Mouse (Mus musculus) small intestine, adult 2 months (tissue): ENCODE results near the gene Mfsd4b3. TPM values are rescaled to one million over a fixed set of nuclear protein-coding genes. Genes with fewer than 3 reads are reported as not detected.
"Not testable (repeated sequence)": the region's sequence is repeated elsewhere in the genome, so short reads cannot be mapped to it uniquely, and the experiment has no call there.

Experiments used
- H3K27ac ChIP-seq: fragments of 200-500 bp; 2 replicates; pipeline ENCODE4 v1.5.1; 2012; ENCODE audit warnings: low read depth, low read length, control low read depth, inconsistent platforms; ENCODE audit not compliant: insufficient read depth
- H3K27me3 ChIP-seq: fragments of 200-500 bp; 2 replicates; pipeline ENCODE4 v1.6.1; 2012; ENCODE audit warnings: mild to moderate bottlenecking, moderate library complexity, low read length, inconsistent platforms; ENCODE audit not compliant: control insufficient read depth, insufficient read depth
- H3K36me3 ChIP-seq: fragments of 200-500 bp; 2 replicates; pipeline ENCODE4 v1.6.1; 2012; ENCODE audit warnings: mild to moderate bottlenecking, low read length, control low read depth, inconsistent platforms; ENCODE audit not compliant: control insufficient read depth, insufficient read depth
- H3K4me1 ChIP-seq: fragments of 200-500 bp; 2 replicates; pipeline ENCODE4 v1.6.1; 2012; ENCODE audit warnings: low read length, inconsistent platforms, mixed read lengths; ENCODE audit not compliant: control insufficient read depth, insufficient read depth, insufficient read length
- H3K4me3 ChIP-seq: fragments of 200-500 bp; 2 replicates; pipeline ENCODE4 v1.5.1; 2012; ENCODE audit warnings: low read depth, mild to moderate bottlenecking, control low read depth, inconsistent platforms, low read length, moderate library complexity
- CTCF ChIP-seq: fragments of 200-500 bp; IDR thresholded peaks from 2 replicates; pipeline ENCODE4 v1.5.1; 2012; ENCODE audit warnings: low read depth, mild to moderate bottlenecking, control low read depth, inconsistent platforms, low read length, moderate library complexity, mixed read lengths; ENCODE audit not compliant: insufficient replicate concordance, insufficient read length; ENCODE audit errors: extremely low read depth
- POLR2A ChIP-seq: fragments of 200-500 bp; IDR thresholded peaks from 2 replicates; pipeline ENCODE4 v1.6.1; 2012; ENCODE audit warnings: low read depth, mild to moderate bottlenecking, control low read depth, inconsistent platforms, low read length, moderate library complexity
- WGBS: fragments of 180-500 bp; shearing (Covaris S2); methylation state at CpG from one replicate; pipeline ENCODE4 v1.1.7; 2018; 5-methylcytosine and 5-hydroxymethylcytosine counted together
- polyA plus RNA-seq: library from polyadenylated mRNA; depleted of rRNA; stranded (reverse); fragments of >200 nt; gene quantifications from 2 replicates; pipeline ENCODE4 v1.2.3, GENCODE M21; 2012; rRNA removed

Gene Mfsd4b3
- polyA plus RNA-seq, 1 experiment = 13.3 TPM

DNA sequence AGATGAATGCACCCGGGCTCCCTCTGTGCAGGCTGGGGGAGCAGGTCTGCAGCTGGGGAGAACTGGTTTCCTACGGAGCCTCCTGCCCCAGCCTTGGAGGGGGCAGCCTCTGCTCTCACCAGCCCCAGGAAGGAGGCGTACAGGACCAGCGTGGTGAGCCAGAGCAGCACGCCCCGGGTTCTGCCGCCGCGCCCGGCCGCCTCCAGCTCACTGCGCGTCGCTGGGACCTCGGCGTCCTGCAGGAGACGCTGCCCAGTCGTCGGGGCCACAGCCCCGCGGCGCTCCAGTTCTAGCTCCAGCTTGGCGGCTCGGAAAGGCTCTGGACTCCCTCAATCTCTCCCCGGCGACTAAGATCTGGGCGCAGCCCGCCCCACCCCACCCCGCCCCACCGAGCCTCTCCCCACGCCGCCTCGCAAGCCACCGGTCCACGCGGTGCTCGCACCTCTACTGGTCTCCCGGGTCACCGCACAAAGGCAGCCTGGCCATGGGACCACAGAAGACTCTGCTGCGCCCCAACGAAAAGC, 33.3 kb downstream of the Mfsd4b3 start, which contains the start of gene Mfsd4b2:
Mfsd4b2 (minus strand) TSS at position 308 of the 524 bp plus-strand sequence.
- H3K4me3 ChIP-seq = peak within 1 kb of the TSS; percentile 86
- peaks cover 2% of the 10 kb centered on the region; the same call in 1 of the 2 replicates for H3K4me1 ChIP-seq
- TF ChIP-seq CTCF (no peak), POLR2A (peak; percentile 54; the same call in 1 of the 2 replicates)
- WGBS = 3% methylated on average over 41 of the region's 41 CpGs
- H3K27me3 ChIP-seq = no peaks in the 10 kb centered on the region
- H3K36me3 ChIP-seq = no peaks in the 10 kb centered on the region
- peak within 1 kb of the TSS; percentile 95 for H3K27ac ChIP-seq

DNA sequence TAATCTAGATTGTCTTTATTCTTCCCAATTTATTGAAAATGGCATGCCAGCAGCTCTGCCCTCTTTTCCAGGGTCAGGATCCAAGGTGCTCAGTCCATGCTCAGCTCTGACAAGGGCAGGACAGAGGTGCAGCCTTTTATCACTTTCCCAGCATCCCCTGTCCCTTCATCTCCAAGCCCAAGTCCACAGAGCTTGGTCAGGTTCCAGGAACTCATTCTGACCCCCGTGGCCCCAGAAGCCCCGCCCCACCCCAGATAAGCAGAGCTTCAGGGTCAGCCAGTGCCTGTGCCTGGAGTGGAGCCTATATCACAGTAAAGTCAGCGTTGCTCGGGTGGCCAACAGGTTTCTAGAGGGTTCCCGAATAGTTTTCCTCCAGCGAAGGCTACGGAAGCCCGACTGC, 35.4 kb downstream of the Mfsd4b3 start:
- Histone ChIP-seq H3K27ac (peak overlapping the region; percentile 96), H3K4me3 (peak overlapping the region; percentile 18; the same call in 1 of the 2 replicates)
- not testable (repeated sequence) for H3K4me1 ChIP-seq, H3K36me3 ChIP-seq, H3K27me3 ChIP-seq
- WGBS = 26% methylated on average over 8 of the region's 8 CpGs

DNA sequence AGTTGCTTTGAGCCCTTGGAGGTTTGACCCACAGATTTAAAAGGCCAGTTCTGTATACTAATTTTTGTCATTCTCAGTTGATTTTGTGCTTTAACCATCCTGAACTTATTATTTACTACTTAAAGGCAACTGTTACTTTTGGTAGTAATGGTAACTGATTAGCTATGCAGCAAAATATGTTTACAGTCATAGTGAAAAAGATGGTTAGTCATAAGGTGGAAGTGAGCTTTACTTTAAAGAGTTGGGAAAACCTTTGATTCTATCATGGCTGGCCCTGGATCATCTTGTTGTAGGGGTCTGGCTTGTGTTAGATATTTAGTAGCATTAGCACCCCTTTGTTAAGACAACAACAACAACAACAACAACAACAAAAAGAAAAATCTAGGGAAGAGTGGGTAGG, 47.3 kb downstream of the Mfsd4b3 start:
- TF ChIP-seq CTCF (no peak), POLR2A (no peak)
- Histone ChIP-seq H3K4me1 (peaks cover 7% of the 10 kb centered on the region; the same call in 1 of the 2 replicates), H3K36me3 (no peaks in the 10 kb centered on the region), H3K4me3 (no peak overlapping the region), H3K27ac (no peak overlapping the region), H3K27me3 (no peaks in the 10 kb centered on the region)

DNA sequence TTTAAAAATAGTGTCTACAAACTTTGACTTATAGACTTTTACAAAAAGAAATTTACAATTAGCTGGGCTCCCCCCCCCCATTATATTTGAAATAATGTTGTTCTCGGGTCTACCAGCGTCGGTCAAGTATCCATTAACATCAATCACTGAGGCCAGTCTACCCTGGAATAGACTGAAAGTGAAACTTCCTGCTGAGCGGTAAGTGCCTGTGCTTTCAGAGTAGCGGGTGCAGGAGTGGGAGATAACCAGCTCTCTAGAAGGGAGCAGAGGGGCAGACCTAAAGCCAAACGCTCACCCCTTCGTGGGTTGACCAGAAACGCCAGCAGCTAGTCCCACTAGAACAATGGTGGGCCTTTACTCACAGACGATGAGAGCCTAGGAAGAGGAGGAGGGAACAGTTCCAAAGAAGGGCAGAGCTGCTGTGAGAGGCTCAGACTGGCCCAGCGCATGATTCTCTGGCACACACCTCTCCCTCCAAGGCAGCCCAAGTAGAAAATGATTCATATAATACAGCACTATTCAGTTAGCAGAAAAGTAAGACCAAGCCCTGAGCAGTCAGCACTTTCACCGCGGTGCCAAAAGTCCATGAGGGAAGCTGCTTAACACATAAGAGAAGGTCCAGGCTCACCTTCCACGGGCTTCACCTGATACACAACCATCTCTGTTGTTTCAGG, 51.0 kb downstream of the Mfsd4b3 start:
- H3K27ac ChIP-seq = peak overlapping the region; percentile 97
- peak overlapping the region; percentile 66 for H3K4me3 ChIP-seq
- no peaks in the 10 kb centered on the region for H3K27me3 ChIP-seq
- TF ChIP-seq POLR2A (no peak), CTCF (no peak)
- peaks cover 17% of the 10 kb centered on the region for H3K4me1 ChIP-seq
- no peaks in the 10 kb centered on the region for H3K36me3 ChIP-seq
- WGBS = 22% methylated on average over 13 of the region's 13 CpGs

DNA sequence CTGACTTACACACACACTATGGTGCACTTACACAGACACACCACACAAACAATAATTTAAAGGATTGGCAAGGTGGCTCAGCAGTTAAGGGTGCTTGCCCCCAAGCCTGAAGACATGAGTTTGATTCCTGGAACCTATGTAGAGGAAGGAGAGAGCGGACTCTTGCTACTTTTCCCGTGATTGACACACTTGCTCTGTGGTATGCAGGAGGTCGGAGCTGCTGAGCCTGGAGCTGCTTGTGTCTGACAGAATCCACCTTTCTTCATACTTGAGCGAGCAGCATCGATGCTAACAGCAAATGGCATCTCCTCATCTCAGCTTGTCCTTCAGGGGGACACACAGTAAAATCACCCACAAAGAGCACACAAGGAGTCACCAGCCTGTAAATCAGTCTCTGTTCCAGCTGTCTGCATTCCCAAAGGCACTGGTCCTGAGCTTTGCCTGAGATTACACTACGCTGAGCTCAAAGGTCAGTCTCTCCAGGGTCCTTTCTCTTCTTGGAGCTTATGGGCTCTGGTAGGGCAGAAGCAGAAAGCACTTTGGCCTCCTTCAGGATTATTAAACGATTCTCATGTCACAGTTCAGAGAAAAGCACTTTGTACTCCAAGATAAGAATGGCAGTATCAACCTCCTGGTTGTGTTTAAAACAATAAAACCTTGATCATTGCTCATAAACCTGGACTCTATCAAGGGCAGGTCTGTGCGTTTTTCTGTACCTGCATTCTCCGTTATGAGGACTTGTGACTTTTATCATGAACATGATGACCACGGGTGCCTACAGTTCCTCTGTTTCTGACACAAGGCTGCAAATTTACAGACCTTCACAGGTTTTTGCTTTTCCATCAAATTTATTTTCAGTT, 52.9 kb downstream of the Mfsd4b3 start:
- Histone ChIP-seq H3K27me3 (no peaks in the 10 kb centered on the region), H3K4me3 (peak overlapping the region; percentile 48), H3K27ac (peak overlapping the region; percentile 99), H3K4me1 (peaks cover 17% of the 10 kb centered on the region), H3K36me3 (no peaks in the 10 kb centered on the region)
- TF ChIP-seq CTCF = no peak
- TF ChIP-seq POLR2A = peak; percentile 21; the same call in 1 of the 2 replicates
- 22% methylated on average over 10 of the region's 10 CpGs for WGBS

DNA sequence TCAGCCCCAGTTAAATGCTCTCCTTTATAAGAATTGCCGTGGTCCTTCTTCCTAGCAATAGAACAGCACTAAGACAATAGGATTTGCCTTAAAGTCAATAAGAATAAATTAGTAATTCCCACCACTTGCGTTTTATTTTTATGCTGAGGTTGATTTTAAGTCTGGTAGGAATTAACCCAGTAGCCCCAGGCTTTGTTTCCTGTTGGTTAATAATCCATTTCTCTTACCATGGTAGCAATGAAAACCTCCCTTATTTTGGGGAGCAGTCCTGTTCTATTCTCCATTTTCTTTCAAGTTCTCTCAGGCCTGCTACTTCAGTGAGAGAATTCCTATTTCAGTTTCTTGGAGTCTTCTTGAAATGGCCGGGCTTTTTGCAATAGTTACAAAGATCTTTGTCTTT, 55.8 kb downstream of the Mfsd4b3 start:
- WGBS = 91% methylated on average over 3 of the region's 3 CpGs
- H3K4me3 ChIP-seq = no peak overlapping the region
- no peaks in the 10 kb centered on the region for H3K27me3 ChIP-seq
- TF ChIP-seq POLR2A (no peak), CTCF (no peak)
- peaks cover 17% of the 10 kb centered on the region for H3K4me1 ChIP-seq
- no peaks in the 10 kb centered on the region for H3K36me3 ChIP-seq
- H3K27ac ChIP-seq = no peak overlapping the region

DNA sequence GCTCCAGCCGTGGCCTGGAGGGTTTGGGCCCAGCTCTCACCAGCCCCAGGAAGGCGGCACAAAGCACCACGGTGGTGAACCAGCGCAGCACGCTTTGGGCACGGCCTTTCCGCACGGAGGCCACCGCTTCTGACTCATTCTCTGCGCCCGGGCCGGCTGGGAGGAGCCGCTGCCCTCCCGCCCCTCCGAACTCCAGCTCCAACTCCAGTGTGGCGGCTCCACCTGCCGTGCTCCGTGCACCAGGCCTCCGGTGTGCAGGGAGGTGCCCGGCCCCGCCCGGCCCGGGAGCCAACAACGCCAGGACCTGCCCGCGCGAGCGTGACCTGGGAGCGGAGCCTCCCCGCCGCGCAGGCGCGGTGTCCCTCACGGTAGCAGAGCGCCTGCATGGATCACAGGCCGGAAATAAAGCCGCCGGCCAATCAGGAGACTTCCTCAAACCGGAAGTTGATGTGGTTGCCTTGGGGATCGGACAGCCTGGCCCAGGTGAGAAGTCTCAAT, 61.0 kb downstream of the Mfsd4b3 start, which contains the start of gene Mfsd4b4:
Mfsd4b4 (minus strand) TSS at position 365 of the 498 bp plus-strand sequence.
- H3K36me3 ChIP-seq = no peaks in the 10 kb centered on the region
- H3K27ac ChIP-seq = peak within 1 kb of the TSS; percentile 88
- peak within 1 kb of the TSS; percentile 62 for H3K4me3 ChIP-seq
- TF ChIP-seq POLR2A (peak; percentile 60), CTCF (no peak)
- H3K27me3 ChIP-seq = no peaks in the 10 kb centered on the region
- peaks cover 7% of the 10 kb centered on the region; the same call in 1 of the 2 replicates for H3K4me1 ChIP-seq
- under 1% methylated on average over 41 of the region's 41 CpGs for WGBS

Other genes starting within 250 kb of the Mfsd4b3 start
- 1.9 and 3.9 TPM in 2 replicates for gene Rev3l, start 228.0 kb downstream of the Mfsd4b3 start, polyA plus RNA-seq
- gene Mfsd4b4, start 60.9 kb downstream of the Mfsd4b3 start, polyA plus RNA-seq = 0.43 and 0.52 TPM in 2 replicates
- 6.4 and 21.7 TPM in 2 replicates for gene Mfsd4b2, start 33.2 kb downstream of the Mfsd4b3 start, polyA plus RNA-seq
- gene Mfsd4b5, start 26.5 kb upstream of the Mfsd4b3 start, polyA plus RNA-seq = 0.46 and 0.74 TPM in 2 replicates
- gene Mfsd4b1, start 65.1 kb upstream of the Mfsd4b3 start, polyA plus RNA-seq = 0.05 TPM in 1 of 2 replicates, not detected in the other
- gene Slc16a10, start 182.1 kb upstream of the Mfsd4b3 start, polyA plus RNA-seq = 35.1 and 114 TPM in 2 replicates